Mouse (Mus musculus) adrenal gland, adult 18-20 months (tissue): Measurements from ENCODE around the gene Gm10570. TPM values are rescaled to one million over a fixed set of nuclear protein-coding genes. Genes with fewer than 3 reads are reported as not detected.

Source experiments
- DNase-seq, 2 experiments: peaks; one replicate each; pipeline ENCODE4 v3.0.0; 2021 to 2022; ENCODE audit warnings: low spot score in 2 of 2
- long read RNA-seq, 2 experiments: library from polyadenylated mRNA; stranded (forward); transcript quantifications; one replicate each; pipeline ENCODE4 v2.0.0; 2021
- total RNA-seq, 2 experiments: library from RNA; stranded (reverse); gene quantifications; 1 replicate in 1 of 2; 2 replicates in 1 of 2; pipeline ENCODE4 v1.2.3; 2021

Gm10570 gene
- total RNA-seq, result not detected
- long read RNA-seq, experiment 1, result 0 reads
- long read RNA-seq, experiment 2, result 0 reads

DNA sequence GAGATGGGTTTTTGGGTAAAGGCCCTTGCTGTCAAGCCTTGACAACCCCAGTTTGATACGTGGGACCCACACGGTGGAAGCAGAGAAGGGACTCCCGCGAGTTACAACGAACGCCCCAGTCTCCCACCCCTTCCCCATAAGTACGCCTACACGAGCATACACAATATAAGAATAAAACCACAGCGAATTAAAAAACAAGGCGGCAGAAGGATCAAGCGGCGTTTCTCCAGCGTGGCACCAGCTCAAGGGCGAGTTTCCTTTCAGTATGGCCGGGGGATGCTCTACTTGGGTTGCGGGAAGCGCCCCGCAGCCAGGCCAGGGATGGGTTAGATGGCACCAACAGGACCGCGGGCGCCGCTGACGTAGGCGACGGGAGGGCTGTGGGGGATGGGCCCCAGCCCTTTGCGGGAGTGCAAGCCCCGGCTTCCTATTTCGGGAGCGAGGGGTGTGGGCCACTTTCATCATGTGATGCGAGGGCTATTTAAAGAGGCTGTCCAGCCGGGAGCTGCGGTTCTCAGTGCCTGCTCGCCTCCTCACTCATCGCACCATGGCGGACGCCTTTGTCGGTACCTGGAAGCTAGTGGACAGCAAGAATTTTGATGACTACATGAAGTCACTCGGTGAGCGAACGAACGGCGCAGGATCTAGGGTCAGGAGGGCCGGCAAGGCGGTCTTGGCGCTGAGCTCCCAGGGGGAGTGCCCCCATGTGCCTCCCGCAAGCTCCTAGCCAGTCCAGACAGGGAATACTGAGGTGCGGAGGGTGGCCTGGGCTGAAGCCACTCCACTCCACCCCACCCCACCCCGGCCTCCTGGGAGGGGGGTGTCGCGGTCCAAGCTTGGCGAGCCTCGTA lies at the start of gene Gm10570, which contains the start of gene Fabp3:
Gene Gm10570, minus strand, starts transcription at position 444 of the 851 bp plus-strand sequence.
Gene Fabp3, plus strand, starts transcription at position 365 of the 851 bp plus-strand sequence.
- peak in 1 of 2 experiments; percentile 36 for DNase-seq

DNA sequence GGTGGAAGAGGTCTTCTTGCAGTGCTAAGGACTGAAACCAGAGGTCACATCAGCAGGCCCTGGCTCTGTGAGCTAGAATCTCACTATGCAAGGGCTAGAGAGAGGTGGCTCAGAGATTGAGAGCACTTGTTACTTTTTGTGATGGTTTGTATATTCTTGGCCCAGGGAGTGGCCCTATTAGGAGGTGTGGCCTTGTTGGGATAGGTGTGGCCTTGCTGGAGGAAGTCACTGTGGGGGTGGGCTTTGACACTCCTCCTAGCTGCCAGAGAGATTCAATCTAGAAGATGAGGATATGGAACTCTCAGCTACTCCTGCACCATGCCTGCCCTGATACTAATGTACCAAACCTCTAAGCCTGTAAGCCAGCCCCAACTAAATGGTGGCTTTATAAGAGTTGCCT lies 49.5 kb upstream of the Gm10570 start:
- DNase-seq, result no peak

DNA sequence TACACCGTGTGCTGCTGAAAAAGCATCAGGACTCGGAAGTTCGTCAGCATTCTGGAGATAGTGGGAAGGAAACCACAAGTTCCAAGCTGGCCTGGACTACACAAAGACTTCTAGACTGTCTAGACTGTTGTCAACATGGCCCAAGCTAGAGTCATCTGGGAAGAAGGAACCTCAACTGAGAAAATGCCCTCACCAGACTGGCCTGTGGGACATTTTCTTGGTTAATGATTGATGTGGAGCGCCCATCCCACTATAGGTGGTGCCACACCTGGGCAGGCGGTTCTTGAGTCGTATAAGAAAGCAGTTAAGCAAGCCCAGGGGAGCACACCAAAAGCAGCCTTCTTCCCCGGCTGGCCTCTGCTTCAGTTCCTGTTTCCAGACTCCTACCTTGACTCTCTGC lies 44.1 kb upstream of the Gm10570 start:
- DNase-seq, result no peak

DNA sequence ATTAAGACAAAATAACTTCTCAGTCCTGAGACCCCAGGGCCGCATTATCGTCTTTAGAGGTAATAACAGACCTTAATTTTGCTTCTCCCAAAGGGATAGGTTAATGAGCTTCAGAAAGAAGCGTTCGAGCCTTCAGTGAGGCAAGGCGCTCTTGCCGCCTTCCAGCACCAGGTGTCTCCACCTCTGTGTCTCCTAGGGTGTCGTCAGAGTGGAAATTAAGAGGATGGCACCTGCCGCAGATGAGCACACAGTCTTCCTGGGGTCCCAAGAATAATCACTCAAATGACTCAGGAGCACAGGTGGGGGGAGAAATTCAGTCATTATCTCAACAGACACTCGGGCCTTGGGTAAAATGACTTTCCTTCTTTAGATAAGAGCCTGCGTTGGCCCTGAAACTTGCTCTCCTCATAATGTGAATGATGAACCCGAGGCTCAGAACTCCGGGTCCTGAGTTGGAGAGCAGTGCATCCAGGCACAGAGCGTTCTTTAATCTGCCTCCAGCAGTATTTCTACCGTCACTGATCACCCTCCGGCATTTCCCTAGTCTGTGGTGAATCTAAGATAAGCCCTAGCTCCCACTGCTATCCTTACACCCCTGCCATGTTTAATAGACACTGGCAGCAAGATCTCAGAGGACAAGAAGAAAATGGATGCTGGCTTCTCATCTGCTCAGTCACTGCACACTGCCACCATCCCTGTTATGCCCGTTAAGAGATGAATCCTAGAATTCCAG lies 42.4 kb upstream of the Gm10570 start:
- no peak for DNase-seq

DNA sequence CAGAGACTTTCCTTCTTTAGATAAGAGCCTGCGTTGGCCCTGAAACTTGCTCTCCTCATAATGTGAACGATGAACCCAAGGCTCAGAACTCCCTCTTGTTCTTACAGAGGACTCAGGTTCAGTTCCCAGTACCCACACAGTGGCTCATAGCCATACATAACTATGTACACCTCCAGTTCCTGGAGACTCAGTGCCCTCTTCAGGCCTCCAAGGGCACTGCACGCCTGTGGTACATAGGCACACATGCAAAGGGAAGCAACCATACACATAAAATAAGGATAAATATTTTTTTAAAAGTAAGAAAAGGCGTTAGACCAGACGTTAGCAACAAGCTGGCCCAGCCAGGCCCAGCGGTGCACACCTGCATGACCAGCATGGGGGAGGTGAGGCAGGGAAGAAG lies 41.2 kb upstream of the Gm10570 start:
- no peak for DNase-seq

DNA sequence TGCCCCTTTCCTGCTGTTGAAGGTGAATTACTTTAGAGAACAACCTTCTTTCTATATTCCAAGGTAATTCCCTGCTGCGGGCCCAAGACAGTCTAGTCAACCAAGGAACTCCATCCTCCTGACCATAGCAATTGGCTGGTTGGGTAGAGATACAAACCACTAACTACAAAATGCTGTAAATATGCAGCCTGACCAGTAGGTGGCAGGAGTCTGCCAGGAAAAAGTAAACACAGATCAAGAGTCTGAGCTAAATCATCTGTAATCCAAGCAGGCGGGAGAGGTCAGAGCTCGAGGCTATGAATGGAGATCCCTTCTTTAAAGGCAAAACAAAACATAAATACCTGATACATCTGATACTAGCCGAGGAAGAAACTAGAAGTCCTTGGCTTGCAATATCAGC lies 33.2 kb upstream of the Gm10570 start:
- peak; percentile 49 to 57 for DNase-seq

DNA sequence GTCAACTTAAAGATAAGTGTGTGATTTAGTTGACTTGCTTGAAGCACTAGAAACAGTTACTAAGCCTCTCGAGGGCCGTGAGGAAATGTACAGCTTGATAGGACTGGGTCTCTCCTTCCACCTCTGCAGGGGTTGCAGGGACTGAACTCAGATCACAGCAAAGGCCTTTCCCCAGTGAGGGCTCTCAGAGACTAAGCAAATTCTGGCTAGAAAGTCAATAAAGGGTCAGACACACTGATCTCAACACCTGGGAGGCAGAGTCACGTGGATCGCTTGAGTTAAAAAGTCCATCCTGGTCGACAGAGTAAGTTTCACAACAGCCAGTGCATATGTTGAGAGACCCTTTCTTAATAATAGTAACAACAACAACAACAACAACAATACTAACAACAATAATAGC lies 27.4 kb upstream of the Gm10570 start:
- DNase-seq, result no peak

DNA sequence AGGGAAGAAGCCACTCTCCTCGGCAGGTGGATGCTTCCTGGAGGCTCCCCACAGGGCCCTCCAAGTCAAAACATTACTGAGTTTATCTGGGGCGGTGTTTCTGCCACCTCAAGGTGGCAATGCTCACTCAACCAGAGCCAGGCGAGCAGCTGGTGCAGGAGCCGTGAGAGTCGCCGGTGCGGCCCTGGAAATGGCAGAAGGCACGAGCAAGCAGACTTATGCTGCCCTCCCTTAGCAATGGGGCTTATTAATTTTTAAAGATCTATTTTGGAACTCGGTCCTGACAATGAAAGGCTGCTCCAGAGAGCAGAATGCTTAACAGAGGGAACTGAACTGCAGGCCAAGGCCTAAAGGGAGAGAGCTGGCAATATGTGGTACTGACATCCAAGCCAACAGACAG lies 18.9 kb upstream of the Gm10570 start:
- no peak for DNase-seq

DNA sequence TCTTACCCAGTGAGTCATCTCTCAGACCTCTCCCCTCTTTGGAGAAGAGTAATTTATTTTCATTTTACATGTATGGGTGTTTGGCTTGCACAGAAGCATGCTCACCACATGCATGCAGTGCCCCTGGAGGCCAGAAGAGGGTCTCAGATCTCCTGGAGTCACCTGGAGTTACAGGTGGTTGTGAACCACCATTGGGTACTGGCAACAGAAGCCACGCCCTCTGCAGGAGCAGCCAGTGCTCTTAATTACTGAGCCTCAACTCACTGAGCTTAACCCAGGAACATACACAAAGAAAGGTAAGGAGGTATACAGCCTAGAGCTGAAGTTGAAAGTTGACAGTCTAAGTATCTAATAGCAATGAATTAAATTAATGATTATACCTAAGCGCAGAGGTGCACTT lies 17.0 kb upstream of the Gm10570 start:
- no peak for DNase-seq

DNA sequence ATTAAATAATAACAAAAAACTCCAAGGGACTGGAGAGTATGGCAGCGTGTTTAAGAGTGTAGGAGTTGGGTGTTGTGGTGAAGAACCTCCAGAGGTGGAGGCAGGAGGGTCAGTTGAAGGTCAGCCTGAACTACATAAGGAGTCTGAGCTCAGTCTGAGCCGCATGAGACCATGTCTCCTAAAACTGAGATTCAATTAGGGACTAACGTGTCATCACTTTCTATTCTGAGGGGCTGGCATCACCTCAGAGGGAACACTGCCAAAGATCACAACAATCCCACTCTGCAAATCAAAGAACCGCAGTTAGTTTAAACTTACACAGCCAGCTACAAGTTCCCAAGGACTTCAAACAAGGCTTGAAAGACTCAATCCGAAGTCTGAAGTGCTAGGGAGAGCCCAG lies 15.1 kb upstream of the Gm10570 start:
- no peak for DNase-seq

DNA sequence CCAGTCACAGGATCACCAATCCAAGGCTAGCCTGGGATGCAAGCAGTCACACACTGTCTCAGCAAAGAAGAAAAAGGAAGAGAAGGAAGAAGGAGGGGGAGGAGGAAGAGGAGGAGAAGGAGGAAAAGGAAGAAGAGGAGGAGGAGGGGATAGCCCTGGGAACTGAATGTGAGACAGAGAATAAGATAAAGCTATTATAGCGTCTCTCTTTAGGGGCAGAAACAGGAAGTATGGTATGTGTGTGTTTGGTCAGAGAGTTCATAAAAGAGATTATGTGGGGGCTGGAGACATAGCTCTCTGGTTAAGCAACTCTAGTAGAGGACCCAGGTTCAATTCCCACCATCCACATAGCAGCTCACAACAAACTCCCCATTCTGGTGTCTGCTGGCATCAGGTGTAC lies 14.7 kb upstream of the Gm10570 start:
- DNase-seq, result no peak

DNA sequence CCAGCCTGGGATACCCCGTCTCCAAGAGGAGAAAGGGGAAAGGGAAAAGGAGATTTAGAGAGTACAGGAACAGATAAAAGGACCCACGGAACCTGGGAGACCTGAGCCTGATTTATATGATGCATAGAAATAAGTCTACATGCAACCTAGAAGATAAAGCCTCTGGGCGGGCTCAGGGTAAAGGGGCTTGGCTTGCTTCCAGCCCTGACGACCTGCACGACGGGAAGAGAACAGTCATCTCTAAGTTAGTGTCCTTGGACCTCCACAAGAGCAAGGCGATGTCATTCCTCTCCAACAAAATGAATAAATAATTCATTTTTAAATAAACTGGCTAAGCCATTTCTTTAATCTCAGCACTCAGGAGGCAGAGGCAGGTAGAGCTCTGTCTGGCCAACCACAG lies 14.1 kb upstream of the Gm10570 start:
- no peak for DNase-seq

DNA sequence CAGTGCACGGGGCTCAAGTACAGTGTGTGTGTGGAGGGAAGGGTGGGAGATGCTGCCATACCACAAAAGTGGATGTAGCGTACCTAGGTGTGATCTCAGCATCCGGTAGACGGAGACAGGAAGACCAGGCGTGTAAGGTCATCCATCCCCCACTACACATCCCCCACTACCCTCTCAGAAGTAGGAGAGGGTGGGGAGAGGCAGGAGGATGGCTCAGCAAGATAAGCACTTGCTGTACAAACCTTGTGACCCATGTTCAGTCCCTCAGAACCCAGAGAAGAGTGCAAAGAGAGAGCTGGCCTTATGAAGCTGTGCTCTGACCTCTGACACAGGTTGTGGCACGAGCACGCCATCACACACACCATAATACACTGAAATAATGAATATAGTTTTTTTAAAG lies 13.2 kb upstream of the Gm10570 start:
- no peak for DNase-seq

DNA sequence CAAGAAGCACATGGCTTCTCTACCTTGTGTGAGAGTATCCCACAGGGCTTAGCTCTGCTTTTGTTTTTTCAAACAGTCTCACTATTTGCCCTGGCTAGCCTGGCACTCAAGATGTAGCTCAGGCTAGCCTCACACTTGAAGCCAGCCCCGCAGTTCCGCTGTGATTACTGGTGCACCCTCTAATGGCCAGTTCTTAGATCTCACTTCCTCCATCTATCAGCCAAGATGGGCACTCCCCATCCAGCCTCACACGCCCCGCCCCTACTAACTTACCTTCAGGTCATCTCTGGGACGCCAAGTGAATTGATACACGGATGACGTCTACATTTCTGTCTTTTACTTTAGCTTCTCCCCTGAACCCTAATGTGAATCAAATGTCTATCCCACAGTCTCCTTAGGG lies 11.1 kb upstream of the Gm10570 start:
- DNase-seq, result no peak

DNA sequence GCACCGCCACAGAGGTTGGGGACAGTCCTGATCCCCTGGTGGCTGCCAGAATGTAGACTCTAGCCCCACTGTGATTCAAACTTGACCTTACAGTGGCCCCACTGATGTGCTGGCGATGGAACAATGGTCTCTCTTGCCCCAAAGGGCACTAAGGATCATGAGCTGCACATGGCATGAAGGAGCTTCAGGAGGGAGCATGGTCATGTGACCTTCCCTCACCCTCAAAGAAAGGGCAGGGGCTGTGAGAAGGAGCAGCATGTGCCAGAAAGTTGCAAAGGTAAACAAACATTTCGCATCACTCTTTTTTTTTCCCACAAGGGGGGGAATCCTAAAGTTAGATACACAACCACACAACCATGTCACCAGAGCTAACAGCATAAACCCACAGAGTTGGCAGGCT lies 9.6 kb upstream of the Gm10570 start:
- DNase-seq, result no peak

DNA sequence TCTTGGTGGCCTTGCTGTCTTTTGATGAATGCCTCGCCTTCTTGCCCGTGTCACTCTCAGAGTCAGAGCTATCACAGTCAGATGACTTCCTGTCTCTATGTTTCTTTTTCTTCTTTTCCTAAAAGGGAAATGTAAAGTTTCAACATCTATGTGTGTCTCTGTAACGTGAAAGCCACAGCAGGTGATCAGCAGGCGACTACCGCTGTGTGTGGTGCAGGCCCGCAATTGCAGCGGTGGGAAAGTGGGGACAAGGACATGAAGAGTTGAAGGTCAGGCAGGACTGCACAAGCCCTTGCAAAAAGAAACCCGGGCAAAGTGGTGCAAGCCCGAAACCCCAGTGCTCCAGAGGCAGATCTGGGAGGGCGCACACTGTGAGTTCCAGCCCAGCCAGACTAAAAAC lies 8.2 kb upstream of the Gm10570 start:
- DNase-seq, result no peak

DNA sequence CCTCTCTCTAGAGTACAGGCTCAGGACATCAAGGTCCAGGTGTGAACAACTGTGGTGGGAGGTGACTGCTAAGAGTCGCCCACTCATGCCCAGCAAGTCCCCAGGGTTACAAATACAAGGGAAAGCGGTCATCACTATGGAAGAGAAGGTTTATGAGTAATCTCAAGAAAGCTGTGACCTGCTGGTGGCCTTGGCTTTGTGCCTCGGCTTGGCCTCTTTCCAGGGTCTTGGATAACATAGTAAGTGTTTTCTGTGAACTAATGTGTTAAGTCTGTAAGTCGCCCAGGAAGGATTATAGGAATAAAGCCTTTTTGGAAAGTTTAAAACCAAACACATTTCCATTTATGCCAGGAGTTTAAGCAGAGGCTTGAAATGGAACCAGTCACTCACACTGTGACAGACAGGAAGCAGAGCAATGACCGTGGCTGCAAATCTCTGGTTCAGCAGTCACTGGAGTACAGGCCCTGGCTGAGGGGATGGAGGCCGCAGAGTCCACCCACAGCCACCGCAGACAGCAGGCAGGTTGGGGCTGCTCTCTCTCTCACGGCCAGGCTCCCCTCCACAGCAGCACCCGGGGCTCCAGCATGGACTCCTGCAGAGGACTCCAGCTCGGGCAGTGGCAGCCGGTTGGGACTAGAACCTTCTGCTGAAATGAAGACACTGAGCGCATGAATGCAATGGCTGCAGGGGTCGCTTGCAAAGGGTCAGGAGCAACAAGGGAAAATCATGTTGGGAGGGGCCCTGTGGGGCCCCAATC lies 7.5 kb upstream of the Gm10570 start:
- DNase-seq, result peak; percentile 71 to 74

DNA sequence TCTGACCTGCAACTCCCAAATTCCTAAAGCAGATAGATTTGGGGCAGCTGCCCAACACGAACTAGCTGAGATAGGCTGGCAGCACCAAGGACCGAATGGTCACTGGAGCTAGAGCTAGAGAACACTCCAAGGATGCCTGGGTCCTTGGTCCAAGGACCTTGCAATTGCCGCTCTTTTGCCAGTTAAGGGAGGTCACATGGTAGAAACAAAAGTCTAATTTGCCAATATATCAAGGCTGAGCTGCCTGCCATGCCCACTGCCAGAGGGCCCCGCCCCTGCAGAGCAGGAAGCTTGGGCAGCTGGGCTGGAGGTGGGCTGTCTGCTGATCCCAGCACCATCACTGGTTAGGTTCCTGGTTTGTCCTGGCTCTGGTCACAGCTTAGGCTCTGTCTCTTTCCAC lies 5.1 kb upstream of the Gm10570 start:
- DNase-seq, result no peak

DNA sequence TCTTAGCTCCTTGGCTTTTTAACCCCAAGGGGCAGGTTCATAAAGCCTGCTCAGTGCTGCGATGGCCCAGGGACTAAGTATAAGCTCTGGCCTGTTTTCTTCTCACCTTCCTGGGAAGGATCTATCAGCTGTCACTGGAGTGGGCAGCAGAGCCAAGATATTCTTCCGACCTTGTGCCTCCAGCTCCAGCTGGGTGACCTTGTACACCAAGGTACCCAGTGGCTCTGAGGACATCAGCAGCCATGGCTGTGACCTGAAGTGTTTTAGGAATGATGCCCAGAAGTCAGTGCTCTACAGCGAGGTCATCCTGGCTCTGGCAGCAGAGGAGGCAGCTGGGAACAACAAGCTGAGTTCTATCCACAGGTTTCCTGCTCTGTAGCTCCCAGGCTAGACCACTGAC lies 4.1 kb upstream of the Gm10570 start:
- DNase-seq, result peak in 1 of 2 experiments; percentile 13

DNA sequence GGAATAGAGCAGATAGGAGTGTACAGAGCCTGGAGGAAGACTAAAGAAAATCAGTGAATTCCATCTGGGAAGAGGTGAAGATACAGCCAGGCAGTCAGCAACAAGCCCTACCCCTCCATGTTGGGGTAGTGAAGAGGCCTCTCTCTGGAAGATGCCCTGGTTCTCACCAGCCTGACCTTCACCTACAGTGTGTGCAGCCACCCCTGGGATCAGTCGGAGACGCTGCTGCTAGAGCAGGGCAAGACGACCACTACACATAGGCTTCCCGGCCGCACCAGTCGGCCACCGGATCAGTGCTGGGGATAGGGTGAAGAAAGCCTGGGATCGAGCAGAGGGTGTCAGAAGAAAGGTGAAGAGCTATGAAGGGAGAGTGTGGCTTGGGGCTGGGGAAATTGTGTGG lies 780 bp upstream of the Gm10570 start:
- DNase-seq, result peak in 1 of 2 experiments; percentile 17

DNA sequence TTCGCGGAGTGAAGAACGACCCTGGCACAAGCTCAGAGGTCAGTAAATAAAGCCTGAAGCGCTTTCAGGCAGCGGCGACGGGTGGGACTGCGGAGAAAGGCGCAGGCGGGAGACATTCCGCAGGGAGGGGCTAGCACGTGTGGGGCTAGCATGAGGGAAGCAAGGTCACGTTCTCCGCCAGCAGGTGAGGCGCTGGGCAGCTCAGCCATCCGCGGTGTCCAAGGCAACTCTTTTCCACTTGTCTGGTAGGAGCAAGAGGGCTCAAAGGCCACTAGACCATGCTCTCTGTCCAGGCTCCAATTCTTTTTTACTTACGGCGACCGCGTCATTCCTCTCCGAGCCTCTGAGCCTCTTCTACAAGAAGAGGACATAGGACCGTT lies 633 bp downstream of the Gm10570 start:
- peak; percentile 24 to 30 for DNase-seq
